ENCODE assay signal across 18 mouse cellular contexts in the genomic region with DNA sequence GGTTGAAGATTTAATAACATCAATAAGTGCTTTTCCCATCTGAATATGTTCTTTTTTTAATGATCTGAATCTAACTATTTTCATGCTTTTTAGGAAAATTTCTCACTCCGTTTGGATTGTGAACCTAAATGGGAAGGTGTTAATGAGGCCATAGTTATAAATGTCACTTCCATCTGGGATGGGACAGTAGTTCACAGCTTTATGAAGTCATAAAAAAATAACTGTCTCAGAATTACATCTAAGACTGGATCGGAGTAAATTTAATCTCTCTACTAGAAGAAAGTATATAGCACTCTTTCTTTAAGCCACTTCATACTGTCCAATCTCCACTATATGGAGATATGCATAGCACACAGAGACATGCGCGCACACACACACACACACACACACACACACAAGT.
DNase-seq lines count a peak whose midpoint lies in the region; ATAC-seq and TF ChIP-seq lines count a peak whose summit lies in the region.
"Had no signal": no experiment of that assay in that cellular context is flagged by ENCODE, and none has a peak within 500 bp of the region (broad histone marks: within the 10 kb centered on the region; RNA-seq: fewer than 3 reads in every experiment).

No protein-coding gene starts in this region.

- H3K27ac ChIP-seq in forebrain, embryonic 16.5 days (ENCODE audit: low read length): no peak overlapping the region
- H3K27ac ChIP-seq in forebrain, embryonic 13.5 days: no peak overlapping the region
- H3K27ac ChIP-seq: embryonic facial prominence, embryonic 10.5 days; embryonic facial prominence, embryonic 12.5 days; forebrain, embryonic 12.5 days had no signal

- TF ChIP-seq POLR2A in brain, embryonic 14.5 days (IDR thresholded peaks at IDR 0.05; ENCODE audit: borderline replicate concordance, extremely low read depth, insufficient read depth, insufficient read length, poor library complexity, severe bottlenecking): no peak

- 80% methylated on average over 4 of the region's 4 CpGs for WGBS in forebrain, embryonic 16.5 days
- WGBS in forebrain, embryonic 13.5 days: 85% methylated on average over 4 of the region's 4 CpGs

- no peak for TF ChIP-seq CTCF in brain, embryonic 14.5 days (IDR thresholded peaks at IDR 0.05; ENCODE audit: borderline replicate concordance, extremely low read depth, insufficient read depth, insufficient read length)

- no peaks in the 10 kb centered on the region for H3K27me3 ChIP-seq in forebrain, embryonic 16.5 days (replicated peaks; ENCODE audit: control insufficient read depth, insufficient read depth, low read length)
- H3K27me3 ChIP-seq in forebrain, embryonic 13.5 days: no peaks in the 10 kb centered on the region
- H3K27me3 ChIP-seq: embryonic facial prominence, embryonic 12.5 days; forebrain, embryonic 12.5 days had no signal

- no peak overlapping the region for H3K4me2 ChIP-seq in forebrain, embryonic 16.5 days (ENCODE audit: low read length)
- no peak overlapping the region for H3K4me2 ChIP-seq in forebrain, embryonic 13.5 days
- H3K4me2 ChIP-seq: embryonic facial prominence, embryonic 12.5 days; forebrain, embryonic 12.5 days had no signal

- no peaks in the 10 kb centered on the region for H3K4me1 ChIP-seq in forebrain, embryonic 16.5 days (replicated peaks; ENCODE audit: control insufficient read depth, insufficient read depth, low read length)
- H3K4me1 ChIP-seq in forebrain, embryonic 13.5 days: no peaks in the 10 kb centered on the region
- H3K4me1 ChIP-seq: embryonic facial prominence, embryonic 10.5 days; embryonic facial prominence, embryonic 12.5 days; forebrain, embryonic 12.5 days had no signal

- H3K9me3 ChIP-seq in forebrain, embryonic 16.5 days (ENCODE audit: control insufficient read depth, low read length): no peaks in the 10 kb centered on the region
- no peaks in the 10 kb centered on the region for H3K9me3 ChIP-seq in forebrain, embryonic 13.5 days (replicated peaks)
- H3K9me3 ChIP-seq: embryonic facial prominence, embryonic 10.5 days; embryonic facial prominence, embryonic 12.5 days; forebrain, embryonic 12.5 days had no signal

- peak; percentile 62; the same call in 1 of the 2 replicates for ATAC-seq in forebrain, embryonic 16.5 days
- ATAC-seq in forebrain, embryonic 13.5 days: no peak
- peak; percentile 87 for ATAC-seq in frontal cortex, adult (ENCODE audit: low TSS enrichment)

- H3K36me3 ChIP-seq in forebrain, embryonic 16.5 days (ENCODE audit: control insufficient read depth, insufficient read depth): no peaks in the 10 kb centered on the region
- H3K36me3 ChIP-seq in forebrain, embryonic 13.5 days (ENCODE audit: poor library complexity, severe bottlenecking): no peaks in the 10 kb centered on the region
- H3K36me3 ChIP-seq: embryonic facial prominence, embryonic 10.5 days; embryonic facial prominence, embryonic 12.5 days; forebrain, embryonic 12.5 days had no signal

- no peak overlapping the region for H3K9ac ChIP-seq in forebrain, embryonic 16.5 days (replicated peaks; ENCODE audit: low read depth, low read length)
- no peak overlapping the region for H3K9ac ChIP-seq in forebrain, embryonic 13.5 days
- H3K9ac ChIP-seq: embryonic facial prominence, embryonic 12.5 days; forebrain, embryonic 12.5 days had no signal

- no peak overlapping the region for H3K4me3 ChIP-seq in forebrain, embryonic 16.5 days (replicated peaks; ENCODE audit: low read length)
- no peak overlapping the region for H3K4me3 ChIP-seq in forebrain, embryonic 13.5 days
- H3K4me3 ChIP-seq: embryonic facial prominence, embryonic 10.5 days; embryonic facial prominence, embryonic 12.5 days; forebrain, embryonic 12.5 days had no signal

- DNase-seq in frontal cortex, postnatal 25 days (ENCODE audit: low spot score in 2 of 2): no peak
- peak; percentile 35 for DNase-seq in brain, embryonic 14.5 days (ENCODE audit: low read depth)
- DNase-seq in neural tube, embryonic 10.5 days (ENCODE audit: extremely low spot score, low spot score): no peak
- DNase-seq in cerebellum, postnatal 25 days: no peak
- DNase-seq: adrenal gland, adult 2 months; adrenal gland, postnatal 10 days; adrenal gland, postnatal 25 days; cerebellum, adult 11 months; cerebellum, adult 18-20 months; cerebellum, adult 8-10 months; cerebellum, adult 9-11 months; cerebellum, postnatal 14 days had no signal
